Mouse (Mus musculus) lung, postnatal 0 days (tissue): ENCODE measurements around the gene Oas2.

ENCODE experiments used
- CTCF ChIP-seq: IDR thresholded peaks from 2 replicates; pipeline ENCODE4 v1.5.1; 2016; ENCODE audit warnings: antibody characterized with exemption, mild to moderate bottlenecking
- EP300 ChIP-seq: IDR thresholded peaks from 2 replicates; pipeline ENCODE4 v1.6.1; 2016; ENCODE audit warnings: antibody characterized with exemption, mild to moderate bottlenecking, control low read depth

GRCm38 (mm10) chr5:120710826-120711248 lies 38.8 kb downstream of the Oas2 start:
- TF ChIP-seq CTCF = no peak
- TF ChIP-seq EP300 = no peak
